Mouse (Mus musculus) neural tube, embryonic 14.5 days (tissue): ENCODE data around the gene Foxred2. TPM values are rescaled to one million over a fixed set of nuclear protein-coding genes. Genes with fewer than 3 reads are reported as not detected.

Experiments
- ATAC-seq: fragments of 200-750 bp; cut with Nextera tagmentation; 2 replicates; pipeline ENCODE4 v1.8.0; 2017; ENCODE audit warnings: low read depth, mild to moderate bottlenecking, moderate TSS enrichment, moderate library complexity
- H3K27ac ChIP-seq: fragments of 300-500 bp; sonication (generic); 2 replicates; pipeline ENCODE4 v1.5.1; 2014; ENCODE audit warnings: low read depth, mild to moderate bottlenecking, control low read depth, low read length, moderate library complexity, mixed read lengths
- H3K27me3 ChIP-seq: fragments of 300-500 bp; sonication (generic); 2 replicates; pipeline ENCODE4 v1.6.1; 2014; ENCODE audit warnings: low read length; ENCODE audit not compliant: control insufficient read depth, insufficient read depth
- H3K36me3 ChIP-seq: fragments of 300-500 bp; sonication (generic); 2 replicates; pipeline ENCODE4 v1.6.1; 2014; ENCODE audit warnings: low read length, mixed read lengths; ENCODE audit not compliant: control insufficient read depth, insufficient read depth
- H3K4me1 ChIP-seq: fragments of 300-500 bp; sonication (generic); 2 replicates; pipeline ENCODE4 v1.6.1; 2014; ENCODE audit warnings: low read length; ENCODE audit not compliant: control insufficient read depth, insufficient read depth
- H3K4me2 ChIP-seq: fragments of 300-500 bp; sonication (generic); 2 replicates; pipeline ENCODE4 v1.6.1; 2014; ENCODE audit warnings: mild to moderate bottlenecking, low read depth, low read length, control low read depth
- H3K4me3 ChIP-seq: fragments of 300-500 bp; sonication (generic); 2 replicates; pipeline ENCODE4 v1.5.1; 2014; ENCODE audit warnings: low read depth, low read length, control low read depth, mixed read lengths
- H3K9ac ChIP-seq: fragments of 300-500 bp; sonication (generic); replicated peaks from 2 replicates; pipeline ENCODE4 v1.6.1; 2014; ENCODE audit warnings: low read depth, mild to moderate bottlenecking, control low read depth, low read length, mixed read lengths
- H3K9me3 ChIP-seq: fragments of 300-500 bp; sonication (generic); 2 replicates; pipeline ENCODE4 v1.6.1; 2016; ENCODE audit warnings: low read length; ENCODE audit not compliant: control insufficient read depth
- WGBS: fragments of 180-500 bp; shearing (Covaris S2); extraction: QIAGEN DNeasy Blood & Tissue Kit; methylation state at CpG from one replicate; pipeline ENCODE4 v1.1.7; 2014; 5-methylcytosine and 5-hydroxymethylcytosine counted together
- polyA plus RNA-seq: library from polyadenylated mRNA; unstranded; fragments of >200 nt; fragmentation: Nextera tagmentation; extraction: Ambion mirVana; gene quantifications from 2 replicates; pipeline ENCODE4 v1.2.1, GENCODE M21; 2014

The Foxred2 gene
- polyA plus RNA-seq, 1 experiment from 2014 or later = 11.2 TPM

GRCm38 (mm10) chr15:77926921-77927320, 29.6 kb downstream of the Foxred2 start:
- no peak for ATAC-seq
- no peaks in the 10 kb centered on the region for H3K27me3 ChIP-seq
- WGBS = 96% methylated on average over 5 of the region's 5 CpGs
- no peaks in the 10 kb centered on the region for H3K9me3 ChIP-seq
- H3K27ac ChIP-seq = no peak overlapping the region
- H3K36me3 ChIP-seq = peaks cover 9% of the 10 kb centered on the region
- no peak overlapping the region for H3K4me2 ChIP-seq
- H3K4me1 ChIP-seq = peaks cover 13% of the 10 kb centered on the region
- H3K9ac ChIP-seq = no peak overlapping the region
- H3K4me3 ChIP-seq = no peak overlapping the region

DNA sequence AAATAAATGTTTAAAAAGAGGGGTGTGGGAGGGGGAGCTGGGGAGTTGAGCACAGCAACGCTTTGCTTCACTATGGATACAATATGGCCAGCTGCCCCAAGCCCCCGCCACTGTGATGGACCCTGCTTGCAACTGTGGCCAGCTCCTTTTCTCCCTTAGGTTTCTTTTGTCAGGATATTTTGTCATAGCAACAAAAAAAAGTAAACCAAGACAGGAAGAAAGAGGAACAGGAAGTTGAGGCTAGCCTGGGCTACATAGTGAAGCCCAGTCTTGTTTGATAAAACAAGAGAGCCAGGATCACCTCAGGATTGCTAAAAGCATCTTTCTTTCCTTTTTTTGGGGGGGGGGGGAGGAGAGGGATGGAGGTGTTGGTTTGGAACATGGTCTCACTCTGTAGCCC, 31.3 kb downstream of the Foxred2 start:
- H3K4me1 ChIP-seq = peaks cover 13% of the 10 kb centered on the region
- no peak overlapping the region for H3K9ac ChIP-seq
- no peaks in the 10 kb centered on the region for H3K27me3 ChIP-seq
- peaks cover 9% of the 10 kb centered on the region for H3K36me3 ChIP-seq
- WGBS = 91% methylated on average over 2 of the region's 2 CpGs
- no peak overlapping the region for H3K4me2 ChIP-seq
- no peaks in the 10 kb centered on the region for H3K9me3 ChIP-seq
- no peak overlapping the region for H3K27ac ChIP-seq
- H3K4me3 ChIP-seq = no peak overlapping the region
- no peak for ATAC-seq

DNA sequence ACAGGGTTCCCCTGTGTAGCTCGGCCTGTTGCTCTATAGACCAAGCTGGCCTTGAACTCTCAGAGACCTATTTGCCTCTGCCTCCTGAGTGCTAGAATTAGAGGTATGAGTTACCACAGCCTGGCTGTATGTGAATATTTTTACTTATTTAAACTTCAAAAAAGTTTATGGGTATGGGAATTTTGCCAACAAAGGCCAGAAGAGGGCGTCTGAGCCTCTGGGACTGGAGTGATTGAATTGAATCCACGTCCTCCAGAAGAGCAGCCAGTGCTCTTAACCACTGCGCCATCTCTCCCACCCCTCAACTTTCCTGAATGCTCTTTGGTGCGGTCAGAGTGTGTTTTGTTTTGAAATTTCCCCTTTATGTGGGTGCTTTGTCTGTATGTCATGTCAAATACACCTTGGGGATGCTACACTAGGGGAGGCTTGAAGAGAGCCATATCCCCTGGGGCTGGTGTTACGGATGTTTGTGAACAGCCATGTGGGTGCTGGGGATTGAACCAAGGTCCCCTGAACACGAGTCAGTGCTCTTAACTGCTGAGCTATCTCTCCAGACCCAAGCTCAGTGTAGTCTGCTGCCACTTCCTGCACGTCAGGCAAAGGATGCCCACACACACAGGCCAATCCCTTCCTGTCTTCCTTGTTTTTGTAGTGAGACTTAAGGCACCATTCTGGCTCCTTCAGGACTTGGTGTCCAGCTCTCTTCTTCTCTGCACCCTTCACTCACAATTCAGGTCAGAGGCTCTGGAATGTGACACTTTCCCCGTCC, 33.1 kb downstream of the Foxred2 start:
- Histone ChIP-seq H3K36me3 (peaks cover 13% of the 10 kb centered on the region), H3K4me2 (no peak overlapping the region), H3K9me3 (no peaks in the 10 kb centered on the region), H3K4me3 (no peak overlapping the region), H3K9ac (no peak overlapping the region), H3K27me3 (no peaks in the 10 kb centered on the region), H3K4me1 (peaks cover 8% of the 10 kb centered on the region), H3K27ac (no peak overlapping the region)
- WGBS = 73% methylated on average over 9 of the region's 9 CpGs
- no peak for ATAC-seq

DNA sequence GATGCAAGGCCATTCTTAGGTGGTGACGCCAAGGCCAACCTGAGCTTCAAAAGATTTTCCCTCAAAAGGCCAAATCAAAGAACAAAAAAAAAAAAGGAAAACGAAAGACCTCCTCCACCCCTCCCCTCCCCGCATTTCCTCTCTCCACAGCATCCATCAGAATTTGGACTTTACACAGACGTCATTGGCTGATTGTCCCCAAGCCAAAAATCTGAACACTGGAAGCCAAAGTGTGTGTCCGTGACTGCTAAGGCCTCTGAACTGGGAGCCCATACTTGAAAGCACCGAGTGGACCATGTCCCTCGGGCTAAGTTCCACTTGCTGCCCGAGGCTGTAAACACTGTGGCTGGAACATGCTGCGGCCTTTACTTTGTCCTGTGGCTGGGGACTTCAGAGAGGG, 33.8 kb downstream of the Foxred2 start:
- Histone ChIP-seq H3K36me3 (peaks cover 16% of the 10 kb centered on the region), H3K4me1 (peaks cover 3% of the 10 kb centered on the region), H3K27ac (no peak overlapping the region), H3K9me3 (no peaks in the 10 kb centered on the region), H3K4me3 (no peak overlapping the region), H3K9ac (no peak overlapping the region), H3K4me2 (no peak overlapping the region), H3K27me3 (no peaks in the 10 kb centered on the region)
- 88% methylated on average over 9 of the region's 9 CpGs for WGBS
- no peak for ATAC-seq

DNA sequence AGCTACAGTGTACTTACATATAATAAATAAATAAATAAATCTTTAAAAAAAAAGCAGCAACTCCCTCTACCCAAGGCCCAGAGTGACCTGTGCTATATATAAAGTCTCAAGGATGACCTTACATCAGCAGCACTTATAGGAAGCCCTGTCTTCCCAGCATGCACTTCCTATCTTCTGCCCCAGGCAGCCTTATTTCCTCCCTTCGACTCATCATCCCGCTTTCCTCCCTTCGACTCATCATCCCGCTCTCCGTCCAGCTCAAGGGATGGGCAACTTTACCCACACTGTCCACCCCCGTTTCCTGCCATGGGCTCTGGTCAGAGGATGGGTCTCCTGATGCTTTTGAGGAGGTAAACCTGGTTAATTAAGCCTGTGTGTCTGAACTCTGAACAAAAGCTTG, 34.9 kb downstream of the Foxred2 start:
- Histone ChIP-seq H3K27me3 (no peaks in the 10 kb centered on the region), H3K36me3 (peaks cover 16% of the 10 kb centered on the region), H3K9ac (no peak overlapping the region), H3K4me3 (no peak overlapping the region), H3K4me2 (no peak overlapping the region), H3K27ac (no peak overlapping the region), H3K4me1 (no peaks in the 10 kb centered on the region), H3K9me3 (no peaks in the 10 kb centered on the region)
- WGBS = 81% methylated on average over 6 of the region's 6 CpGs
- ATAC-seq = no peak

DNA sequence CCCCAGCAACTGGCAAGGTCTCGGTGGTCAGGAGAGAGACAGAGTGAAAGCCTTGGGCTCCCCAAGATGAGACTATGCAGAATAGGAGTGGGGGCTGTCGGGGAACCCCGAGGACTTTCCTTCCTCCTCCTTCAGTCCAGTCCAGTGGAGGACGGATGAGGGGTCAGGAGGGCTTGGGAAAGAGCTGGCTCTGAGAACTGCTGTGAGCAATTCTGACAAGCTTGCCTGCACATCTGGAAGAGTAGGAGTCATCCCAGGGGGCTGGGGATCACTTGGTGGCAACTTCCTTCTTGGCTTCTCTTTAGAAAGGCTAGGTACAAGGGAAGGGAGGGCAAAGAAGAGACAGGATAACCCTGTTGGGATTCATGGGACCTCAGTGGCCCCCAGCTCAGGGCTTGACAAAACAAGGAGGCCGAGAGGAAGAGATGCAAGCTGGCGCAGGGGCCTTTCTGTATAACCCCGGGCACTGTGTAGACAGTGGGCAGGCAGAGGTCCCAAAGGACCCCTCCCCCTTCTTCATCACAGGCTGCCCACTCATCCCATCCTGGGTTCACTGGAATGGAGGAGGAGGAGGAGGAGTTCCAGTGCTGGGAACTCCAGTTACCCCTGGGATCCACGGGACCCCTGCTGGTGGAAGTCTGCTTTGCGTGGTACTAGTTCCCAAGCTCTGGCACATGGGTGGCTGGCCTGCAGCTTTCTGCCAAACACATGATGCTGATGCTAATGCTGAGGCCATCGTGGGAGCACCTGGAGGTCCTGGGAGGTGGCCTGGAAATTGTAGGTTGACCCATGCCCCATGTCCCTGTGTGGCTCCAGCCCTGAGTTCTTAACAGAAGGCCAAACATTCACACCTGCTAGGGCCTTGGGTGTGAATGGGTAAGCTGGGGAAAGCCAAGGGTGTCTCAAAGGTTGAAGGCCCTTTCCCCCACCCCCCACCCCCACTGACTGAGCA, 35.7 kb downstream of the Foxred2 start:
- no peak overlapping the region for H3K27ac ChIP-seq

DNA sequence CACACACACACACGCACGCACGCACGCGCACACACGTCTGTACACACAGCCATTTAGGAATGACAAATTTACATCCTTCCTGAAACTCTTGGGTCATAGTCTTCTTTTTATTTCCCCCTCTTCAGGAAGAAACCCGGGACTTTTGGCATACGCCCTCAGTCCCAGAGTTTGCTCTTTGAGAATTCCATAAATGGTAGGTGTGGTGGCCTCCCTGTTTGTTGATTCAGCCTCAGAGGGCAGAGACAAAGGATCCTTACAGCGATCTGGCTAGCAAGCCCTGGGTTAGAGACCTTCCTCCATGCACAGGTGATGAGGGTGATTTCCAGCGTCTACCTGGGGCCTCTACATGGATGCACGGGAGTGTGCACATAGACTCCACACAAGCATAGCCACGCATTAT, 37.1 kb downstream of the Foxred2 start:
- Histone ChIP-seq H3K4me1 (no peaks in the 10 kb centered on the region), H3K4me2 (no peak overlapping the region), H3K4me3 (no peak overlapping the region), H3K9me3 (no peaks in the 10 kb centered on the region), H3K9ac (no peak overlapping the region), H3K27ac (no peak overlapping the region), H3K27me3 (no peaks in the 10 kb centered on the region), H3K36me3 (peaks cover 26% of the 10 kb centered on the region)
- no peak for ATAC-seq
- 93% methylated on average over 12 of the region's 12 CpGs for WGBS

More for the DNA sequence above, 35.7 kb downstream of the Foxred2 start:
- Histone ChIP-seq H3K27me3 (no peaks in the 10 kb centered on the region), H3K4me3 (no peak overlapping the region), H3K36me3 (peaks cover 19% of the 10 kb centered on the region), H3K9ac (no peak overlapping the region), H3K9me3 (no peaks in the 10 kb centered on the region), H3K4me2 (no peak overlapping the region), H3K4me1 (no peaks in the 10 kb centered on the region)
- WGBS = 92% methylated on average over 10 of the region's 10 CpGs
- no peak for ATAC-seq

GRCm38 (mm10) chr15:77916851-77917544, 39.5 kb downstream of the Foxred2 start:
- Histone ChIP-seq H3K4me2 (no peak overlapping the region), H3K4me1 (no peaks in the 10 kb centered on the region), H3K27me3 (no peaks in the 10 kb centered on the region), H3K27ac (no peak overlapping the region), H3K9ac (no peak overlapping the region), H3K9me3 (no peaks in the 10 kb centered on the region), H3K4me3 (no peak overlapping the region), H3K36me3 (peaks cover 19% of the 10 kb centered on the region)
- WGBS = 40% methylated on average over 8 of the region's 8 CpGs
- peak; percentile 57 for ATAC-seq
